8 mouse cellular contexts compared by ENCODE assay signal in the genomic region with DNA sequence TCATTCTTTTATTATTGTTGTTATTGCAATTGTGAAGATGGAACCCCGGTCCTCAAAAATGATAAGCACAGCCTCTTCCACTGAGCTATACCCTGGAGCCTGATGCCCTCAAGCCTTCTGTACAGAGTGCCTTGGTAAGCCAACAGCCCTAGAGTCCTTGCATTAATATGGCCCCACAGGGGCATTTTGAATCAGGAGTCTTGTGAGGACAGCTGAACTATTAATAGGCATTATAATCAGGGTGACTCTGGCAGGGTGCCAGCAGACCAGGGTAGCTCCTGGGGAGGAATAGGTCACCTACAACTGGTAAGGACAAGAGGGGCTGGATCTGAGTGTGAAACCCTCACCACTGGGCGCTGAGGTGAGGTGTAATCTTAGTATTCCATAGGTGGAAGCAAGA. TPM values are rescaled to one million over a fixed set of nuclear protein-coding genes. Genes with fewer than 3 reads are reported as not detected.
DNase-seq lines count a peak whose midpoint lies in the region; ATAC-seq and TF ChIP-seq lines count a peak whose summit lies in the region.

No protein-coding gene starts in this region.

- WGBS in embryonic facial prominence, embryonic 10.5 days: 65% methylated on average over 2 of the region's 2 CpGs
- WGBS in limb, embryonic 12.5 days: 55% methylated on average over 2 of the region's 2 CpGs
- 61% methylated on average over 2 of the region's 2 CpGs for WGBS in stomach, embryonic 14.5 days

- intact Hi-C loops in left cerebral cortex, adult 2 months (cut with DNase I): no loop called here
- intact Hi-C loops in heart, postnatal 36 days (cut with DNase I): no loop called here

- H3K4me3 ChIP-seq in left cerebral cortex, adult 2 months: peak overlapping the region; percentile 56; the same call in 1 of the 2 replicates
- peak overlapping the region; percentile 89 for H3K4me3 ChIP-seq in embryonic facial prominence, embryonic 10.5 days
- peak overlapping the region; percentile 83 for H3K4me3 ChIP-seq in limb, embryonic 12.5 days (replicated peaks)
- H3K4me3 ChIP-seq in stomach, embryonic 14.5 days (ENCODE audit: low read depth, low read length): peak overlapping the region; percentile 41

- peak overlapping the region; percentile 52 for H3K9ac ChIP-seq in limb, embryonic 12.5 days (replicated peaks)
- H3K9ac ChIP-seq in stomach, embryonic 14.5 days (replicated peaks; ENCODE audit: low read depth, low read length): no peak overlapping the region

- peak overlapping the region; percentile 60 for H3K4me2 ChIP-seq in limb, embryonic 12.5 days
- peak overlapping the region; percentile 65 for H3K4me2 ChIP-seq in stomach, embryonic 14.5 days (replicated peaks; ENCODE audit: low read depth, low read length)

- H3K9me3 ChIP-seq in embryonic facial prominence, embryonic 10.5 days: no peaks in the 10 kb centered on the region
- no peaks in the 10 kb centered on the region for H3K9me3 ChIP-seq in limb, embryonic 12.5 days
- no peaks in the 10 kb centered on the region for H3K9me3 ChIP-seq in stomach, embryonic 14.5 days (ENCODE audit: control insufficient read depth, low read depth, low read length)

- no peak for TF ChIP-seq CTCF in left cerebral cortex, adult 2 months (IDR thresholded peaks at IDR 0.05)

- peaks cover 45% of the 10 kb centered on the region for H3K4me1 ChIP-seq in embryonic facial prominence, embryonic 10.5 days
- peaks cover 18% of the 10 kb centered on the region; the same call in 1 of the 2 replicates for H3K4me1 ChIP-seq in limb, embryonic 12.5 days (replicated peaks)
- no peaks in the 10 kb centered on the region for H3K4me1 ChIP-seq in stomach, embryonic 14.5 days (ENCODE audit: control insufficient read depth, insufficient read depth, low read length)

- H3K27ac ChIP-seq in left cerebral cortex, adult 2 months: no peak overlapping the region
- peak overlapping the region; percentile 81 for H3K27ac ChIP-seq in embryonic facial prominence, embryonic 10.5 days (replicated peaks)
- 0 out of 2 replicates have a peak overlapping the region, but pooled peaks have one; percentile 18 for H3K27ac ChIP-seq in limb, embryonic 12.5 days
- peak overlapping the region; percentile 53; the same call in 1 of the 2 replicates for H3K27ac ChIP-seq in stomach, embryonic 14.5 days (ENCODE audit: low read length)

- H3K27me3 ChIP-seq in embryonic facial prominence, embryonic 10.5 days (replicated peaks; ENCODE audit: low read depth, poor library complexity, severe bottlenecking): no peaks in the 10 kb centered on the region
- no peaks in the 10 kb centered on the region for H3K27me3 ChIP-seq in limb, embryonic 12.5 days
- no peaks in the 10 kb centered on the region for H3K27me3 ChIP-seq in stomach, embryonic 14.5 days (ENCODE audit: control insufficient read depth, insufficient read depth, low read length)

- no peak for DNase-seq in left cerebral cortex, adult 2 months (ENCODE audit: extremely low spot score in 1 of 2, low spot score in 2 of 2)
- DNase-seq in left cerebral cortex, adult 11 months (ENCODE audit: low spot score): no peak
- no peak for DNase-seq in embryonic facial prominence, embryonic 10.5 days (ENCODE audit: low spot score)
- DNase-seq in heart, postnatal 36 days: peak; percentile 46 to 53
- DNase-seq in adrenal gland, postnatal 4 days (ENCODE audit: low spot score in 2 of 2): no peak

- H3K36me3 ChIP-seq in embryonic facial prominence, embryonic 10.5 days (replicated peaks): peaks cover 27% of the 10 kb centered on the region
- H3K36me3 ChIP-seq in limb, embryonic 12.5 days: peaks cover 22% of the 10 kb centered on the region
- H3K36me3 ChIP-seq in stomach, embryonic 14.5 days (ENCODE audit: control insufficient read depth, insufficient read depth, low read length): peaks cover 6% of the 10 kb centered on the region; the same call in 1 of the 2 replicates

- no peak for ATAC-seq in limb, embryonic 12.5 days (ENCODE audit: insufficient number of reproducible peaks, insufficient read depth, low FRiP score, low TSS enrichment, low read depth)
- no peak for ATAC-seq in stomach, embryonic 14.5 days (ENCODE audit: insufficient number of reproducible peaks, insufficient read depth, low FRiP score, low read depth)
- no peak for ATAC-seq in activated CD4-positive, CD25-positive, alpha-beta regulatory T cell, adult 4 months

RNA-seq across cellular contexts. Expression of a gene that starts 0.8 kb away (rescaled TPM):
- total RNA-seq in left cerebral cortex, adult 2 months (2021): 1 to 10 TPM; 1.0 to 2.9 TPM
- 156 TPM in 2 replicates for polyA plus RNA-seq in embryonic facial prominence, embryonic 10.5 days (2016; fragmentation: Nextera tagmentation; extraction: Ambion mirVana)
- 1 to 10 TPM in 1 of 2 experiments, under 1 TPM in 1; 0.86 to 1.7 TPM for total RNA-seq in heart, postnatal 36 days (2021)
- 111 and 113 TPM in 2 replicates for polyA plus RNA-seq in limb, embryonic 12.5 days (2016; fragmentation: Nextera tagmentation; extraction: Ambion mirVana)
- polyA plus RNA-seq in stomach, embryonic 14.5 days (2014; fragmentation: Nextera tagmentation; extraction: Ambion mirVana): 112 and 118 TPM in 2 replicates
- polyA plus RNA-seq in activated CD4-positive, CD25-positive, alpha-beta regulatory T cell, adult 4 months (2017; shearing (Covaris generic)): 10 to 100 TPM; 19.3 to 30.4 TPM
- total RNA-seq in adrenal gland, postnatal 4 days (2021): 10 to 100 TPM; 36.6 to 39.3 TPM

RNA-seq across cellular contexts. Expression of a gene that starts 57.5 kb away (rescaled TPM):
- 10 to 100 TPM; 11.3 to 11.5 TPM for total RNA-seq in left cerebral cortex, adult 2 months (2021)
- 2.9 and 3.8 TPM in 2 replicates for polyA plus RNA-seq in embryonic facial prominence, embryonic 10.5 days (2016; fragmentation: Nextera tagmentation; extraction: Ambion mirVana)
- 1 to 10 TPM; 3.1 to 3.4 TPM for total RNA-seq in heart, postnatal 36 days (2021)
- polyA plus RNA-seq in limb, embryonic 12.5 days (2016; fragmentation: Nextera tagmentation; extraction: Ambion mirVana): 5.8 and 6.0 TPM in 2 replicates
- 3.6 and 5.0 TPM in 2 replicates for polyA plus RNA-seq in stomach, embryonic 14.5 days (2014; fragmentation: Nextera tagmentation; extraction: Ambion mirVana)
- not detected for polyA plus RNA-seq in activated CD4-positive, CD25-positive, alpha-beta regulatory T cell, adult 4 months (2017; shearing (Covaris generic))
- 1 to 10 TPM; 5.4 to 7.5 TPM for total RNA-seq in adrenal gland, postnatal 4 days (2021)

Comparison
In these comparisons a context has a peak if more than half of its experiments do, and no peak if none do; other contexts are left out.
1. DNase-seq: peak in heart, postnatal 36 days (2 of 2); none in left cerebral cortex, adult 2 months (0 of 2), left cerebral cortex, adult 11 months (single experiment), embryonic facial prominence, embryonic 10.5 days (single experiment) and adrenal gland, postnatal 4 days (0 of 2).
2. Peak in every context shown above with its lines, with median percentiles within 50 percentile points of each other: H3K4me3 ChIP-seq.